Mouse (Mus musculus) heart, postnatal 0 days (tissue): ENCODE results near the gene Mup20. TPM values are rescaled to one million over a fixed set of nuclear protein-coding genes. Genes with fewer than 3 reads are reported as not detected.
"Not testable (repeated sequence)": the region's sequence is repeated elsewhere in the genome, so short reads cannot be mapped to it uniquely, and the experiment has no call there.

Experiments used
- ATAC-seq: fragments of 200-750 bp; cut with Nextera tagmentation; 2 replicates; pipeline ENCODE4 v1.8.0; 2017; ENCODE audit warnings: low read depth, moderate number of reproducible peaks, moderate library complexity; ENCODE audit not compliant: insufficient read depth
- DNase-seq: peaks from one replicate; pipeline ENCODE4 v3.0.0-alpha.2; 2016; ENCODE audit warnings: low spot score
- H3K27ac ChIP-seq: fragments of 300-500 bp; sonication (generic); 2 replicates; pipeline ENCODE4 v1.5.1; 2014; ENCODE audit warnings: low read depth, mild to moderate bottlenecking
- H3K27me3 ChIP-seq: fragments of 300-500 bp; sonication (generic); 2 replicates; pipeline ENCODE4 v1.6.1; 2014; ENCODE audit warnings: low read length, mixed read lengths; ENCODE audit not compliant: control insufficient read depth, insufficient read depth
- H3K36me3 ChIP-seq: fragments of 300-500 bp; sonication (generic); replicated peaks from 2 replicates; pipeline ENCODE4 v1.6.1; 2014; ENCODE audit warnings: low read length, mixed read lengths; ENCODE audit not compliant: control insufficient read depth, insufficient read depth
- H3K4me1 ChIP-seq: fragments of 300-500 bp; sonication (generic); 2 replicates; pipeline ENCODE4 v1.6.1; 2014; ENCODE audit warnings: antibody characterized with exemption; ENCODE audit not compliant: control insufficient read depth, insufficient read depth
- H3K4me2 ChIP-seq: fragments of 300-500 bp; sonication (generic); 2 replicates; pipeline ENCODE4 v1.6.1; 2014; ENCODE audit warnings: low read depth, mild to moderate bottlenecking, low read length, moderate library complexity
- H3K4me3 ChIP-seq: fragments of 300-500 bp; sonication (generic); 2 replicates; pipeline ENCODE4 v1.5.1; 2014; ENCODE audit warnings: low read depth, low read length
- H3K9ac ChIP-seq: fragments of 300-500 bp; sonication (generic); replicated peaks from 2 replicates; pipeline ENCODE4 v1.6.1; 2014; ENCODE audit warnings: low read depth, low read length, mixed read lengths
- H3K9me3 ChIP-seq: fragments of 300-500 bp; sonication (generic); replicated peaks from 2 replicates; pipeline ENCODE4 v1.6.1; 2016; ENCODE audit warnings: low read length; ENCODE audit not compliant: control insufficient read depth
- CTCF ChIP-seq: IDR thresholded peaks from 2 replicates; pipeline ENCODE4 v1.5.1; 2016; ENCODE audit warnings: antibody characterized with exemption, control low read depth, low read depth
- EP300 ChIP-seq: IDR thresholded peaks from 2 replicates; pipeline ENCODE4 v1.6.1; 2016; ENCODE audit warnings: antibody characterized with exemption, low read depth
- WGBS: fragments of 180-500 bp; shearing (Covaris S2); extraction: QIAGEN DNeasy Blood & Tissue Kit; methylation state at CpG from one replicate; pipeline ENCODE4 v1.1.7; 2014; 5-methylcytosine and 5-hydroxymethylcytosine counted together
- polyA plus RNA-seq: library from polyadenylated mRNA; unstranded; fragments of >200 nt; fragmentation: Nextera tagmentation; extraction: Ambion mirVana; gene quantifications from 2 replicates; pipeline ENCODE4 v1.2.1, GENCODE M21; 2015
- total RNA-seq: library from RNA; depleted of rRNA; stranded (reverse); fragments of >200 nt; gene quantifications from 2 replicates; pipeline ENCODE4 v1.2.3, GENCODE M21; 2014; ENCODE audit warnings: low replicate concordance; rRNA removed

Mup20 gene
- total and polyA plus RNA-seq, 2 experiments from 2014 or later = not detected

DNA sequence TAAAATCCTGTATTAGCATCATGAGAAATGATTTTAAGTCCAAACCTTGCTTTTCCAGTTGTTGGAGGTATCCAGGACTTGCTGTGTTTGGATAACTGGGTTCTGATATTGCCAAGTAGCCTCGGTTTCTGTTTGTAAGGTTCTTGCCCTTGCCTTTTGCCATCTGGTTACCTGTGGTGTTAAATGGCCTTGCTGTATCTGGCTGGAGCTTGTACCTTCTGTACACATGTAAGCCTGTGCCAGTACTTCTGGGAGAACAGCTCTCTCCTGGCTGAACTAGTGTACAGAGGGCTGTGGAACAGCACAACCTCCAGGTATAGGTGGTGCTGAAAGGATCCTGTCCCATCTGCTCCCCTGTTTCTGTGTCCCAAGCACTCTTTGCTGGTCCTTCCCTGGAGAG lies 27.7 kb downstream of the Mup20 start:
- H3K9me3 ChIP-seq = no peaks in the 10 kb centered on the region
- H3K4me2 ChIP-seq = no peak overlapping the region
- no peak for ATAC-seq
- H3K9ac ChIP-seq = no peak overlapping the region
- no peak for TF ChIP-seq EP300
- no peaks in the 10 kb centered on the region for H3K36me3 ChIP-seq
- H3K4me3 ChIP-seq = no peak overlapping the region
- H3K4me1 ChIP-seq = no peaks in the 10 kb centered on the region
- DNase-seq = no peak
- H3K27ac ChIP-seq = no peak overlapping the region
- H3K27me3 ChIP-seq = no peaks in the 10 kb centered on the region
- WGBS = 67% methylated on average over 1 of the region's 1 CpGs

DNA sequence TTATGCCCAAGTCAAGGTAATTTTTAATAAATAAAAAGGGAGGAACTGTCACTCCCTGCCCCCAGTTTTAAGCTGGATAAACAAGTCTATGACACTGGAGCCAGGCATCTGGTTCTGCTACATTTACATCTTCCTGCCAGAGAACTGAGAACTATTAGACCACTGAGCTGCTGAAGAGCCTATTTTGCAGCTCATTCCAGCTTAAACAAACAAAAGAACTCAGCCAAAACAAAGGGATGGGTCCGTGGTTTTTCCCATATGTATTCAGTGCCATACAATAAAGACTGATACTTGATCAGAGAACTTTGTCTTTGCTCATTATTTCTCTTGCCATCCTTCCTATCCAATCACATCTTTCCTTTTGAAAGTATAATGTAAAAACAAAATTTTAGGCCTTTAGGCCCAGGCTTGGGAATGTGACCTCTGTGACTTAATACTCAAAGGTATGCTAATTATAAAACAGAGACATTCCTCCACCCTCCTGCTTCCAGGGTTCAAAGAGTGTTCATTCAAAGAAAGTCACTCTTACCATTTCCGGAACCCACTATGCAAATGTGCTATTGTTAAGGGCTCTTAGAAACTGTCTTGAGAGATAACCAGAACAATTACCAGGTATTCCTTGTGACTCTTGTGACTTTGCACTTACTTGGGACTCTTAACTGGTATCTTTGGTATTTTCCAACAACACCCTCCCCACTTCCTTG lies 29.6 kb downstream of the Mup20 start:
- no peak overlapping the region for H3K9ac ChIP-seq
- WGBS = 72% methylated on average over 2 of the region's 2 CpGs
- H3K27ac ChIP-seq = no peak overlapping the region
- H3K27me3 ChIP-seq = no peaks in the 10 kb centered on the region
- no peak for DNase-seq
- H3K9me3 ChIP-seq = no peaks in the 10 kb centered on the region
- no peaks in the 10 kb centered on the region for H3K4me1 ChIP-seq
- TF ChIP-seq EP300 = no peak
- no peak for TF ChIP-seq CTCF
- no peak overlapping the region for H3K4me3 ChIP-seq
- no peak for ATAC-seq
- no peaks in the 10 kb centered on the region for H3K36me3 ChIP-seq
- H3K4me2 ChIP-seq = no peak overlapping the region

DNA sequence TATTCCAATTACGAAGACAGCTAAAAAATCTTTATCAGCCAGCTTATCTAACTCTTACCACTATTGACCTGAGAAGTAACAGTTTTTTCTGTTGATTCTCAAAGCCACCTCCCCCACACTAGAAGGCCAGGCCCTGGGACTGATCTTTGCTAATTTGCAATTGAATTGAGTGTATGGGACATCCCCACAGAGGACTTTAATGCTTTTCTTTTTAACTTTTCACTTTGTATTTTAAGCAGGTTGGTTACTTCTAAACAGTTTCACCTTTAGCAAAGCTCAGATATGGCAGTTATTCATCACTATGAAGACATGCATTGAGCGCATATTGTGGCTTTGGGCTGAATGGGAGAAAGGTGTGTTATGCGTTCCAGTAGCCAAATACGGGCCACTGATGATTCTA lies 30.3 kb downstream of the Mup20 start:
- Histone ChIP-seq H3K27me3 (no peaks in the 10 kb centered on the region), H3K4me3 (no peak overlapping the region), H3K9ac (no peak overlapping the region), H3K9me3 (no peaks in the 10 kb centered on the region), H3K4me2 (no peak overlapping the region), H3K4me1 (no peaks in the 10 kb centered on the region), H3K36me3 (no peaks in the 10 kb centered on the region), H3K27ac (no peak overlapping the region)
- DNase-seq (no peak), ATAC-seq (no peak)
- TF ChIP-seq CTCF (no peak), EP300 (no peak)
- WGBS = 81% methylated on average over 4 of the region's 4 CpGs

DNA sequence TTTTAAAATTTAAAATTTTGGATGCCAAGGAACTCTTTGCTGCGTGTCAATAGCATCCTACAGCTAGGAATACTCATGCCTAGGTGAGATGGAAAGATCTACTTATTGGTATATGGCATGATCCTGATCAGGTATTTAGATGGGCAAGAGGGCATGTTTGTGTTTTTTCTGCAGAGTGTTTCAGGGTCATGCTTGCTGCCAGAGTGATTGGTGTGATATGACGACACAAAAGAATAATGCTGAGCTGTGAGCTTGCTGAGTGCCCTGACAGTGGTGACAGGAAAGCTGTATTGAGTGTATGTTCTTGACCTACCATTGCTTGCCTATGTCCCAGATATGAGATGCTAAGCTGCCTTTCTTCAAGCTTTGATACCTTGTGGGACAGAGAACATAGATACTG lies 30.8 kb downstream of the Mup20 start:
- DNase-seq (no peak), ATAC-seq (no peak)
- H3K27me3 ChIP-seq = no peaks in the 10 kb centered on the region
- no peak overlapping the region for H3K9ac ChIP-seq
- H3K9me3 ChIP-seq = no peaks in the 10 kb centered on the region
- no peak overlapping the region for H3K4me3 ChIP-seq
- TF ChIP-seq EP300 = no peak
- TF ChIP-seq CTCF = no peak
- 58% methylated on average over 2 of the region's 2 CpGs for WGBS
- no peaks in the 10 kb centered on the region for H3K36me3 ChIP-seq
- H3K27ac ChIP-seq = no peak overlapping the region
- H3K4me2 ChIP-seq = no peak overlapping the region
- H3K4me1 ChIP-seq = no peaks in the 10 kb centered on the region

DNA sequence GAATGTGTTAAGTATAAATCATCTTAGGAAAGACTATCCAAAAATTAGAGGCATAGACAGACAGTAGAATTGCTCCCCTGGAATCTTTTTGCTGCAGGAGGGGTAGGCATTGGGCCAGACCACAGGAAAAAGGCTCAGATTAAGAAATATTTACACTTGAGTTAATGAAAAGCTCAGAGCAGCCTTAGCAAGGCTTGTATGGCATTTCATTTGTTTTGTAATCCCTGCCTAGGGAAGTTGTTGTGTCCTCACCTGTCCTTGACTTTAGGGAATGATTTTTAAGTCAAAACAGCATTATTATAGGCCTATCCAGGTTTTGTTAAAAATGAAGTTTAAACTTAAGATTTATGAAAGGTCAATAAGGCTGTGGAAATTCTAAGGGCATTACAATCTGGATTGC lies 33.4 kb downstream of the Mup20 start:
- H3K4me3 ChIP-seq, H3K9me3 ChIP-seq, ATAC-seq, H3K4me1 ChIP-seq, DNase-seq, H3K4me2 ChIP-seq, H3K36me3 ChIP-seq, H3K27ac ChIP-seq, H3K27me3 ChIP-seq, H3K9ac ChIP-seq: not testable (repeated sequence)

Other genes with a start within 250 kb of the Mup20 start
- not detected in 2 replicates for gene Mup5, start 218.9 kb downstream of the Mup20 start, total RNA-seq
- gene Mup5, start 218.9 kb downstream of the Mup20 start, polyA plus RNA-seq = not detected in 2 replicates
- gene Mup3, start 33.2 kb upstream of the Mup20 start, total RNA-seq = not detected in 2 replicates
- not detected in 2 replicates for gene Mup3, start 33.2 kb upstream of the Mup20 start, polyA plus RNA-seq
- not detected in 2 replicates for gene Mup21, start 96.7 kb upstream of the Mup20 start, total RNA-seq
- gene Mup21, start 96.7 kb upstream of the Mup20 start, polyA plus RNA-seq = not detected in 2 replicates
- 4.5 and 9.5 TPM in 2 replicates for gene Zfp37, start 176.9 kb upstream of the Mup20 start, total RNA-seq
- gene Zfp37, start 176.9 kb upstream of the Mup20 start, polyA plus RNA-seq = 2.8 TPM in 2 replicates
- 31.4 and 33.2 TPM in 2 replicates for gene Slc31a2, start 208.4 kb upstream of the Mup20 start, total RNA-seq
- gene Slc31a2, start 208.4 kb upstream of the Mup20 start, polyA plus RNA-seq = 15.6 and 16.7 TPM in 2 replicates